Mouse (Mus musculus) gastrocnemius, adult 18-20 months (tissue): Measurements from ENCODE around the gene Susd2. TPM values are rescaled to one million over a fixed set of nuclear protein-coding genes. Genes with fewer than 3 reads are reported as not detected.

ENCODE experiments used
- DNase-seq: peaks from one replicate; pipeline ENCODE4 v3.0.0; 2021; ENCODE audit warnings: low spot score
- total RNA-seq, 2 experiments: library from RNA; stranded (reverse); gene quantifications; 2 replicates each; pipeline ENCODE4 v1.2.3; 2021

Gene Susd2
- total RNA-seq, 2 experiments from 2014 or later = 1.8 to 2.3 TPM

GRCm38 (mm10) chr10:75627490-75627889, 16.3 kb downstream of the Susd2 start:
- DNase-seq = peak; percentile 51

- DNase-seq = no peak
Observed at GRCm38 (mm10) chr10:75626991-75627390, 16.8 kb downstream of the Susd2 start.

GRCm38 (mm10) chr10:75625920-75626319, 17.9 kb downstream of the Susd2 start:
- DNase-seq = no peak

GRCm38 (mm10) chr10:75620818-75621217, 23.0 kb downstream of the Susd2 start:
- no peak for DNase-seq

- no peak for DNase-seq
Observed at GRCm38 (mm10) chr10:75616044-75616443, 27.8 kb downstream of the Susd2 start.

GRCm38 (mm10) chr10:75610486-75610885, 33.3 kb downstream of the Susd2 start:
- no peak for DNase-seq

GRCm38 (mm10) chr10:75608975-75609374, 34.8 kb downstream of the Susd2 start:
- no peak for DNase-seq

GRCm38 (mm10) chr10:75607253-75607652, 36.6 kb downstream of the Susd2 start:
- no peak for DNase-seq

GRCm38 (mm10) chr10:75605162-75605846, 38.5 kb downstream of the Susd2 start:
- no peak for DNase-seq

- no peak for DNase-seq
Observed at GRCm38 (mm10) chr10:75600189-75600730, 43.5 kb downstream of the Susd2 start.

GRCm38 (mm10) chr10:75595981-75596380, 47.8 kb downstream of the Susd2 start:
- DNase-seq = peak; percentile 68

GRCm38 (mm10) chr10:75592585-75592984, 51.2 kb downstream of the Susd2 start:
- peak; percentile 52 for DNase-seq

GRCm38 (mm10) chr10:75591211-75591894, 52.5 kb downstream of the Susd2 start:
- no peak for DNase-seq

GRCm38 (mm10) chr10:75589651-75590050, 54.2 kb downstream of the Susd2 start:
- peak; percentile 21 for DNase-seq

GRCm38 (mm10) chr10:75589129-75589528, 54.7 kb downstream of the Susd2 start, which contains the start of gene Ggt5:
TSS of gene Ggt5 (plus strand) at chr10:75589340.
- peak; percentile 63 for DNase-seq

- peak; percentile 72 for DNase-seq
Observed at GRCm38 (mm10) chr10:75588336-75588735, 55.5 kb downstream of the Susd2 start.

- peak; percentile 25 for DNase-seq
Observed at GRCm38 (mm10) chr10:75587781-75588180, 56.0 kb downstream of the Susd2 start.

Other genes starting within 250 kb of the Susd2 start
- under 1 TPM in 1 of 2 experiments, not detected in 1; 0.17 TPM for gene Upb1, start 242.9 kb downstream of the Susd2 start, total RNA-seq
- gene Snrpd3, start 126.5 kb downstream of the Susd2 start, total RNA-seq = 10 to 100 TPM; 76.2 to 80.2 TPM
- gene Gucd1, start 126.0 kb downstream of the Susd2 start, total RNA-seq = 10 to 100 TPM; 43.6 to 61.5 TPM
- under 1 TPM; 0.11 to 0.12 TPM for gene Lrrc75b, start 83.7 kb downstream of the Susd2 start, total RNA-seq
- under 1 TPM in 1 of 2 experiments, not detected in 1; 0.78 TPM for gene Ggt1, start 82.4 kb downstream of the Susd2 start, total RNA-seq
- 1 to 10 TPM; 2.4 to 2.8 TPM for gene Ggt5, start 54.7 kb downstream of the Susd2 start, total RNA-seq
- 1 to 10 TPM; 7.7 to 8.0 TPM for gene Cabin1, start 120.3 kb upstream of the Susd2 start, total RNA-seq
- gene Ddt, start 129.4 kb upstream of the Susd2 start, total RNA-seq = 10 to 100 TPM; 30.6 to 38.3 TPM
- not detected for gene Gm20441, start 136.9 kb upstream of the Susd2 start, total RNA-seq
- gene Gstt3, start 137.4 kb upstream of the Susd2 start, total RNA-seq = 1 to 10 TPM; 1.8 to 2.5 TPM
- gene Gstt1, start 154.6 kb upstream of the Susd2 start, total RNA-seq = 1 to 10 TPM; 6.0 to 8.0 TPM
- not detected for gene Gstt4, start 178.5 kb upstream of the Susd2 start, total RNA-seq
- 1 to 10 TPM; 2.6 to 3.4 TPM for gene Gstt2, start 193.4 kb upstream of the Susd2 start, total RNA-seq
- 100 to 1,000 TPM; 150 to 158 TPM for gene Mif, start 216.2 kb upstream of the Susd2 start, total RNA-seq
- under 1 TPM in 1 of 2 experiments, not detected in 1; 0.38 TPM for gene Derl3, start 249.4 kb upstream of the Susd2 start, total RNA-seq